Mouse (Mus musculus): ENCODE measurements around the gene Adamts7.

Adamts7 gene

DNA sequence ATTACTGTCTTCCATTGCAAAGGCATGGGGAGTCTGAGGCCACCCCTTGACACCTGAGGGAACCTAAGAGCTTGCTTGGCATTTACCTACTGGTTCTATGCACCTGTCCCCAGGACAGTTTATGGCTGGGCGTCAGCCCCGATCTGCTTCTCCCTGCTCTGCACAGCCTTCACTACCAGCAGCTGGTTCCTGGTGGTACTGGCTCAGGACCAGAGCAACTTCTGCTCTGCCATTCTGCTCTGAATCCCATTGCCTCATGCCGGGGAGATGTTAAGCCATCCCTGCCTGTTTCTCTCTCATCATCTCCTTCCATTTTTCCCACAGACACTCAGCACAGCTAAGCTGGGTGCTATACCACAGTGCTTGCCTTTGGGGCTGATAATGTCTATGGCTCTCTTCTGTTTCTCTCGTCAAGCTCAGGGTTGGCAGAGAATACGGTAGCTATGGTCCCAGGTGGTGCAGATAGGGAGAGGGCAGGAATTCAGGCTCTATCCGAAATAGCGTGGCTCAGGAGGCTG is 35.1 kb downstream of the Adamts7 start:
- no peak for DNase-seq (ENCODE audit: low spot score in 2 of 2)

DNA sequence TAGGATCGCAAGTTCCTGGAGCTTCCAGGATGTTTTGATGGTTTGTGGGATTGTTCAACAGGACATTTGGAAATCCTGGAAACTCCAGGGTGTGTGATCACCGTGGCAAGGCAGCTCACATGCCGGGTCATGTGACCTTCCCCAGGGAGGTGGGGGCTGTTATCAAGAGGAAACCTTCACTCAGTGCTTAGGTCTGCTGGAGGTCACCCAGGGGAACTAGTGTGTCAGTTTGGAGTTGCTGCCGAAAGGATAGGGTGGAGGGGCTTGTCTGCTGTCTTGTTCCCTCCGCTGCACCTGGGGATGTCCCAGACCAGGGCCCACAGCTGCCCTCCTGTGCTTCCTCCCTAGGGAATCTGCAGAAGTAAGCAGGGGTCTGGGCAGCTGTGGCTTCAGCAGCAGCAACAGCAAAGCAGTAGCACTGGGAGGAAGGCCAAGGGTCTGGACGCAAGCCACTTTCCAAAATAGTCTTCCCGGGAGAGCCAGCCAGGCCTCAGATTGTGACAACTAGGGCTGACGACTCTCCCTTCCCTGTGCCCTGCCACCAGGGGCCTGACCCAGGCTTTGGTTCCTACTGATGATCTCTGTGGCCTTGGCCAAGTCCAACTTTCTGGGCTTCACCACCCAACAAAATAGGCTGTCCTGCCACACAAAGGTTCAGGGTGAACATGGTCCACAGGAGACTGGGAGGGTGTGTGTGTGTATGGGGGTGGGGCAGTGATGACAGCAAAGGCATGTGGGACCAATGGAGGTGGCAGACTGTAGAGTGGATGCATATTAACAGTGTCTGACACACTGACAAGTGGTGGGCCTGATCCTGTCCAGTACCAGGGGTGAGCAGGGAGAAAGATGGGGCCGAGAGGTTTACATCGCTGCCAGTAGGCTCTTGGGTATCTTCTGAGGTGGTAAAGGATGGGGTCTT is 35.9 kb downstream of the Adamts7 start:
- DNase-seq (ENCODE audit: low spot score in 2 of 2): peak in 1 of 2 experiments; percentile 37

- no peak for DNase-seq (ENCODE audit: low spot score in 2 of 2)
Measured at GRCm38 (mm10) chr9:90199611-90200010, 36.7 kb downstream of the Adamts7 start.

GRCm38 (mm10) chr9:90200501-90200900 is 37.6 kb downstream of the Adamts7 start:
- no peak for DNase-seq (ENCODE audit: low spot score in 2 of 2)

GRCm38 (mm10) chr9:90201096-90201495 is 38.2 kb downstream of the Adamts7 start:
- no peak for DNase-seq (ENCODE audit: low spot score in 2 of 2)

DNA sequence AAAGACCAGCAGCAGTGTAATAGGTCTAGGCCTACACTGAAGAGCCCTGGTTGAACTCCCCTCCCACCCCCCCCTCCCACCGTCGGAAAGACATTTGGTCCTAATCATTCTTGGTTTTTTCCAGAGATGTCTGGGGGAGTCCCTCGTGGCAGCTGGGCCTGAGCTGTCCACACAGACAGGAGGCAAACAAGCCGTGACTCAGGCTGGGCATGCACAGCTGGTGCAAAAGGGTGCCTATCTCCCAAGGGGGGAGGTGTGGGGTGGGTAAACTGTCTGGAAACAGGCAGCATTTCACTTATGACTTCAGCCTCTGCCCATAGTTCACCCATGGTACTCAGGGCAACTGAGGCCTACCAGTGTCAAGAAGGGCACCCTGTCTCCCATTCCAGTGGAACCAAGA is 38.7 kb downstream of the Adamts7 start:
- DNase-seq (ENCODE audit: low spot score in 2 of 2): no peak

DNA sequence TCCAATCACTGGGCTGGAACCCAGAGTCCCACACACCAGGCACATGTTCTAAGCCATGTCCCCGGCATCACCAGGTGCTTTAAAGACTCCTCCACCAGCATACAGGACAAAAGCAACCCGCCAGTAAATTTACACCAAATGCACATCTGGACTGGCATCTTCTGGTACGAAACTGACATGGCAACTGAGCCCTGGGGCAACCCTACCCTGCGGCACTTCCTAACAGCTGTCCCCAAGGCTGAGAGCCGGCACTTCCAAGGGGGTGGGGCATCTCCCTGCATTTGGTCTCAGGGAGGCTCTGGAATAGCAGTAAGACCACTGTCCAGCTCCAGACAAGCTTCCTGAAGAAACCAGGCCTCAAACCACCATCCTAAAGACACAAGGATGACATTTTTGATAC is 40.4 kb downstream of the Adamts7 start:
- DNase-seq (ENCODE audit: low spot score in 2 of 2): no peak

- no peak for DNase-seq (ENCODE audit: low spot score in 2 of 2)
Measured at GRCm38 (mm10) chr9:90204396-90204915, 41.6 kb downstream of the Adamts7 start.

DNA sequence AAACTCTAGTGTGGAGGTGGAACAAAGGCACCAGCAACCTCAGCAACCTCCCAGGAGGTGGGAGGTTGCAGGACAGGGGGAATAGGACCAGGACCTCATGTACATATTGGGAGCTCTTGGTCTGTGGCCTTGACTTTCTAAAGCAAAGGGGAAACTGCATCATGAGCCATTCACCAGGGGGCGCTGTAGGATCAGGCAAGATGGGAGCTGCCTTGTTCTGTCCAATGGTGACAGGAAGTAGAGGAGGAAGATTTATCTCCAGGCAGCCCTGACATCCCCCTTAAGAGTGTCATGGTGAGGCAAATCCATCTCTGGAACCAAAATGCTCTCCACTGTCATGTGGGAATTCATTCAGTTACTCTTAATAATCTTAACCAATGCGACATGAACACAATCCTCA is 43.6 kb downstream of the Adamts7 start:
- DNase-seq (ENCODE audit: low spot score in 2 of 2): peak in 1 of 2 experiments; percentile 71

- DNase-seq (ENCODE audit: low spot score in 2 of 2): no peak
Measured at GRCm38 (mm10) chr9:90207808-90208207, 44.9 kb downstream of the Adamts7 start.

- no peak for DNase-seq (ENCODE audit: low spot score in 2 of 2)
Measured at GRCm38 (mm10) chr9:90208655-90209054, 45.8 kb downstream of the Adamts7 start.

- no peak for DNase-seq (ENCODE audit: low spot score in 2 of 2)
Measured at GRCm38 (mm10) chr9:90213127-90213526, 50.3 kb downstream of the Adamts7 start.

GRCm38 (mm10) chr9:90216259-90217001 is 53.6 kb downstream of the Adamts7 start:
- DNase-seq (ENCODE audit: low spot score in 2 of 2): no peak

DNA sequence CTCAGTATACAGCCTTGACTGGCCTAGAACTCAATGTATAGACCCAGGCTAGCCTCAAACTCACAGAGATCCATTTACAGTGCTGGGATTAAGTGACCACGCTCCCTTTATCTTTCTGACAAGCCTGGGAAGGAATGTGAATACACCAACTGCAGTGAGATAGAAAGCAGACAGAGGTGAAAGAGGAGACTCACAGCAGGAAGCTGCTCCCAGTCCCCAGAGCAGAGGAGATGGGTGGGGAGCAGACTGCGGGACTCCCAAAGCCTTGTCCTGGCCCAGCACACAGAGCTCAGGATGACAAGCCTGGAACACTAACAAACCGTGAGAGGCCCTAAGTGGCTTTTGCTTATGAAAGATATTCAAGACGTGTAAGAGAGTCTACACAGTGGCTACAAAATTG is 54.6 kb downstream of the Adamts7 start:
- no peak for DNase-seq (ENCODE audit: low spot score in 2 of 2)

GRCm38 (mm10) chr9:90222275-90222674 is 59.4 kb downstream of the Adamts7 start:
- no peak for DNase-seq (ENCODE audit: low spot score in 2 of 2)

GRCm38 (mm10) chr9:90226081-90226741 is 63.3 kb downstream of the Adamts7 start:
- no peak for DNase-seq (ENCODE audit: low spot score in 2 of 2)

DNA sequence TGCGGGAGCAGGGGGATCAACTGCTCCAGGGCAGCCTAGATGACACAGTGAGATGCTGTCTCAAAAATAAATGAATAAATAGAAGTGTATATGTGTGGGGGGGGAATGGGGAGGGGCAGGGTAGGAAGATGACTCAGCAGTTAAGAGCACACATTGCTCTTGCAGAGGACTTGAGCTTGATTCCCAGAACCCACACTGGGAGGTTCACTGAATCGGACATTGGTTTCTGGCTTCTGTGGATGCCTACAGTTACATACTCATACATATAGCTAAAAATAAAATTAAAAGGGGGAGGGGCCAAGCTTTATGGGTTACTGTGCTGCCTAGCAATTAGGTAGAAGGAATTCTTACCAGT is 63.9 kb downstream of the Adamts7 start:
- DNase-seq (ENCODE audit: low spot score in 2 of 2): no peak

- no peak for DNase-seq (ENCODE audit: low spot score in 2 of 2)
Measured at GRCm38 (mm10) chr9:90227171-90227570, 64.3 kb downstream of the Adamts7 start.

GRCm38 (mm10) chr9:90232781-90233690 is 70.2 kb downstream of the Adamts7 start:
- DNase-seq (ENCODE audit: low spot score in 2 of 2): no peak

DNA sequence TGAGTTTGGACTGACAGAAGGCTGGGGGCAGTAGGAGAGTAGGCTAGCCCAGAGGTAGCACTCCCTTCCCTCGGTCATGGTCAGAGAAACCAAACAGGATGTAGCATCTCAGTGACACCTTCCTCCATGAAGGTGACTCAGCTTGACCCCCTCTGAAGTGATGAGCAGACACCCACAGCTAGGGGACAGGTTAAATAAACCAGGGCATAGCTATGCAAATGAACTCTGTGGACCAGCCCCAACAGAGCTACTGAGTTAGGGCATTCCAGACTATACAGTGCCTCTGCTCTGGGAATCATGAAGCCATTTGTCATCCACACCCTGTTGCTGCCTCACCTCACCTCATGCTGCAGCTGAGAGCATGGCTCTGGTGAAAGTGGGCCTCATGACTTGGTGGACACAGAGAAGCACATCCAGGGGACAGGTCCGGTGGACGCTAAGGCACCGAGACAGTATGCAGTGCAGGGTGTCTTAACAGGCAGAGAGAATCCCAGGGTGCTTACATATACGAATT is 71.1 kb downstream of the Adamts7 start:
- no peak for DNase-seq (ENCODE audit: low spot score in 2 of 2)

- no peak for DNase-seq (ENCODE audit: low spot score in 2 of 2)
Measured at GRCm38 (mm10) chr9:90234786-90235185, 71.9 kb downstream of the Adamts7 start.
